Mouse (Mus musculus): ENCODE results near the gene Syt1.
A peak's percentile ranks its signal among the peaks of the same experiment; 100 is the strongest.

Gene Syt1

GRCm38 (mm10) chr10:109010241-109011193 lies at the start of gene Syt1:
Gene Syt1 (minus strand): TSS chr10:109010982.
- DNase-seq: peak; percentile 92

GRCm38 (mm10) chr10:109056500-109056899 lies 45.7 kb upstream of the Syt1 start:
- no peak for DNase-seq

- no peak for DNase-seq
Observed at GRCm38 (mm10) chr10:109047537-109047936, 36.8 kb upstream of the Syt1 start.

- DNase-seq: no peak
Observed at GRCm38 (mm10) chr10:109046988-109047387, 36.2 kb upstream of the Syt1 start.

GRCm38 (mm10) chr10:109011226-109012165 lies 714 bp upstream of the Syt1 start:
- peak; percentile 71 to 74 for DNase-seq

- DNase-seq: peak in 1 of 2 experiments; percentile 37
Observed at GRCm38 (mm10) chr10:109009831-109010230, 951 bp downstream of the Syt1 start.

- peak; percentile 14 to 29 for DNase-seq
Observed at GRCm38 (mm10) chr10:109008456-109008855, 2.3 kb downstream of the Syt1 start.

- peak; percentile 71 to 77 for DNase-seq
Observed at GRCm38 (mm10) chr10:109003482-109003881, 7.3 kb downstream of the Syt1 start.

GRCm38 (mm10) chr10:108987250-108987649 lies 23.5 kb downstream of the Syt1 start:
- no peak for DNase-seq

- peak; percentile 88 to 89 for DNase-seq
Observed at GRCm38 (mm10) chr10:108979660-108980059, 31.1 kb downstream of the Syt1 start.

- no peak for DNase-seq
Observed at GRCm38 (mm10) chr10:108954952-108955351, 55.8 kb downstream of the Syt1 start.

GRCm38 (mm10) chr10:108952182-108952581 lies 58.6 kb downstream of the Syt1 start:
- DNase-seq: peak; percentile 59

GRCm38 (mm10) chr10:108936838-108937430 lies 73.8 kb downstream of the Syt1 start:
- DNase-seq: no peak

- DNase-seq: peak; percentile 27 to 31
Observed at GRCm38 (mm10) chr10:108930299-108930698, 80.5 kb downstream of the Syt1 start.

- no peak for DNase-seq
Observed at GRCm38 (mm10) chr10:108929676-108930075, 81.1 kb downstream of the Syt1 start.

GRCm38 (mm10) chr10:108905264-108905663 lies 105.5 kb downstream of the Syt1 start:
- no peak for DNase-seq

- DNase-seq: peak in 1 of 2 experiments; percentile 11
Observed at GRCm38 (mm10) chr10:108904371-108904770, 106.4 kb downstream of the Syt1 start.

- DNase-seq: no peak
Observed at GRCm38 (mm10) chr10:108896529-108896928, 114.3 kb downstream of the Syt1 start.

GRCm38 (mm10) chr10:108893288-108893687 lies 117.5 kb downstream of the Syt1 start:
- no peak for DNase-seq

GRCm38 (mm10) chr10:108892441-108892840 lies 118.3 kb downstream of the Syt1 start:
- no peak for DNase-seq

- DNase-seq: no peak
Observed at GRCm38 (mm10) chr10:108889084-108889483, 121.7 kb downstream of the Syt1 start.

- DNase-seq: no peak
Observed at GRCm38 (mm10) chr10:108886781-108887180, 124.0 kb downstream of the Syt1 start.

- no peak for DNase-seq
Observed at GRCm38 (mm10) chr10:108885769-108886168, 125.0 kb downstream of the Syt1 start.
